Mouse (Mus musculus) embryonic facial prominence, embryonic 10.5 days (tissue): ENCODE measurements around the gene Olfr1214. TPM values are rescaled to one million over a fixed set of nuclear protein-coding genes. Genes with fewer than 3 reads are reported as not detected.
"Not testable (repeated sequence)": the region's sequence is repeated elsewhere in the genome, so short reads cannot be mapped to it uniquely, and the experiment has no call there.

Experiments
- DNase-seq: peaks from one replicate; pipeline ENCODE4 v3.0.0-alpha.2; 2017; ENCODE audit warnings: low spot score
- H3K27ac ChIP-seq: fragments of 300-500 bp; sonication (generic); replicated peaks from 2 replicates; pipeline ENCODE4 v1.5.1; 2016; ENCODE audit warnings: mild to moderate bottlenecking
- H3K27me3 ChIP-seq: fragments of 300-500 bp; sonication (generic); replicated peaks from 2 replicates; pipeline ENCODE4 v1.6.1; 2016; ENCODE audit warnings: low read depth, mild to moderate bottlenecking; ENCODE audit not compliant: poor library complexity, severe bottlenecking
- H3K36me3 ChIP-seq: fragments of 300-500 bp; sonication (generic); replicated peaks from 2 replicates; pipeline ENCODE4 v1.6.1; 2016; ENCODE audit warnings: mild to moderate bottlenecking, moderate library complexity
- H3K4me1 ChIP-seq: fragments of 300-500 bp; sonication (generic); 2 replicates; pipeline ENCODE4 v1.6.1; 2016
- H3K4me3 ChIP-seq: fragments of 300-500 bp; sonication (generic); 2 replicates; pipeline ENCODE4 v1.5.1; 2016; ENCODE audit warnings: mild to moderate bottlenecking, moderate library complexity
- H3K9me3 ChIP-seq: fragments of 300-500 bp; sonication (generic); 2 replicates; pipeline ENCODE4 v1.6.1; 2016; ENCODE audit warnings: mild to moderate bottlenecking
- WGBS: fragments of 180-500 bp; shearing (Covaris S2); methylation state at CpG from one replicate; pipeline ENCODE4 v1.1.7; 2016; 5-methylcytosine and 5-hydroxymethylcytosine counted together
- polyA plus RNA-seq: library from polyadenylated mRNA; unstranded; fragments of >200 nt; fragmentation: Nextera tagmentation; extraction: Ambion mirVana; gene quantifications from 2 replicates; pipeline ENCODE4 v1.2.1, GENCODE M21; 2016

Gene Olfr1214
- not detected in 2 replicates for polyA plus RNA-seq

- H3K36me3 ChIP-seq: no peaks in the 10 kb centered on the region
- DNase-seq: no peak
- no peak within 1 kb of the TSS for H3K4me3 ChIP-seq
- H3K9me3 ChIP-seq: no peaks in the 10 kb centered on the region
- H3K4me1 ChIP-seq: no peaks in the 10 kb centered on the region
- WGBS: 91% methylated on average over 1 of the region's 1 CpGs
- H3K27me3 ChIP-seq: no peaks in the 10 kb centered on the region
- H3K27ac ChIP-seq: no peak within 1 kb of the TSS
Measured at GRCm38 (mm10) chr2:88992553-88992952, at the start of gene Olfr1214. TSS of gene Olfr1214 (minus strand) at chr2:88992653.

- DNase-seq: no peak
Measured at GRCm38 (mm10) chr2:89031965-89032364, 39.5 kb upstream of the Olfr1214 start, which contains the start of gene Olfr1217. TSS of gene Olfr1217 (minus strand) at chr2:89032065.

GRCm38 (mm10) chr2:89021436-89021835 lies 29.0 kb upstream of the Olfr1214 start:
- H3K4me1 ChIP-seq, H3K27me3 ChIP-seq, H3K4me3 ChIP-seq, DNase-seq, H3K9me3 ChIP-seq, H3K36me3 ChIP-seq, H3K27ac ChIP-seq: not testable (repeated sequence)
- WGBS: 79% methylated on average over 3 of the region's 3 CpGs

More at GRCm38 (mm10) chr2:89031965-89032364, 39.5 kb upstream of the Olfr1214 start, which contains the start of gene Olfr1217:
- H3K27me3 ChIP-seq: no peaks in the 10 kb centered on the region
- H3K9me3 ChIP-seq: no peaks in the 10 kb centered on the region
- 80% methylated on average over 2 of the region's 2 CpGs for WGBS
- H3K4me3 ChIP-seq: no peak within 1 kb of the TSS
- H3K27ac ChIP-seq: no peak within 1 kb of the TSS
- H3K36me3 ChIP-seq: no peaks in the 10 kb centered on the region
- H3K4me1 ChIP-seq: no peaks in the 10 kb centered on the region

GRCm38 (mm10) chr2:89018240-89018639 lies 25.8 kb upstream of the Olfr1214 start, which contains the start of gene Olfr1216:
TSS of gene Olfr1216 (minus strand) at chr2:89018340.
- Histone ChIP-seq H3K9me3 (no peaks in the 10 kb centered on the region), H3K27ac (no peak within 1 kb of the TSS), H3K4me3 (no peak within 1 kb of the TSS), H3K36me3 (no peaks in the 10 kb centered on the region), H3K4me1 (no peaks in the 10 kb centered on the region), H3K27me3 (no peaks in the 10 kb centered on the region)
- WGBS: 85% methylated on average over 1 of the region's 1 CpGs
- no peak for DNase-seq

- no peak within 1 kb of the TSS for H3K27ac ChIP-seq
- 76% methylated on average over 2 of the region's 2 CpGs for WGBS
- DNase-seq: no peak
- no peaks in the 10 kb centered on the region for H3K27me3 ChIP-seq
- no peak within 1 kb of the TSS for H3K4me3 ChIP-seq
- H3K36me3 ChIP-seq: no peaks in the 10 kb centered on the region
- H3K4me1 ChIP-seq: no peaks in the 10 kb centered on the region
- no peaks in the 10 kb centered on the region for H3K9me3 ChIP-seq
Measured at GRCm38 (mm10) chr2:89006873-89007272, 14.4 kb upstream of the Olfr1214 start, which contains the start of gene Olfr1215. TSS of gene Olfr1215 (minus strand) at chr2:89006973.

DNA sequence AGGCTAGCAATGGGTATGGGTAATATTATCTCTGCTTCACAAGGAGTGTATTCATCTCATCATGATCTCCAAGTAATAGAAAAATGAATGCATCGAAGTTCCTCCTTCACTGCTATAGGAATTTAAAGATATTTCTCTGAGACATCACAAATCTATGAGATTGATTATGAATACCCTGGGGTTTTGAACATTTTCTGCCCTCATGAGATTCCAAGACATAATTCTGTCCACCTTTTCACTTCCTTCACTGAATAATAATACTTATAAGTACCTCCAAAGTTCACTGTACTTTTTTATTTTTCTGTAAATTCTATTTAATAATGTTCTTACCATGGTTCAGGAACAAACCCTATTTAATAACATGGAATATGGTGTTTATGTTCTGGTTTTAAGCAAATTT lies 12.3 kb downstream of the Olfr1214 start, which contains the start of gene Gm13762:
TSS of gene Gm13762 (minus strand) at position 101 of the 400 bp plus-strand sequence.
- WGBS: 88% methylated on average over 1 of the region's 1 CpGs
- H3K4me3 ChIP-seq: no peak within 1 kb of the TSS
- H3K27me3 ChIP-seq: no peaks in the 10 kb centered on the region
- DNase-seq: no peak
- no peaks in the 10 kb centered on the region for H3K4me1 ChIP-seq
- H3K36me3 ChIP-seq: no peaks in the 10 kb centered on the region
- H3K9me3 ChIP-seq: no peaks in the 10 kb centered on the region
- H3K27ac ChIP-seq: no peak within 1 kb of the TSS

DNA sequence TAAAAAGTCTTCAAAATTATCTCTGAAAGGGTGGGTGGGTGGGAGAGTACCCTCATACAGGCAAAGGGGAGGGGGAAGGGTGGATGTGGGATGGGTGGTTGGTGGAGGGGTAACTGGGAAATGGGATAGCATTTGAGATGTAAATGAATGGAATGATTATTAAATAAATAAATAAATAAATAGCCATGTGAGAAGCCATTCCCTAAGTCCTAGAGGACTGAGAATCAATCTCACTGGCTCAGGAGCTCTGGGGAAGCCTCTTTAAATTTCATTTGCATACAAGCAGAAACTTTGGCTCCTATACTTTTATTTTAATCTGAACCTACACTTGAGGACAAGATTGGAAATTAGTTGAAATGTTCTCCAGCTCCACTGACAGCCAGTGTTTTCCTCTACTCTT lies 38.8 kb downstream of the Olfr1214 start, which contains the start of gene Olfr1212:
TSS of gene Olfr1212 (plus strand) at position 301 of the 400 bp plus-strand sequence.
- Histone ChIP-seq H3K4me1 (no peaks in the 10 kb centered on the region), H3K36me3 (no peaks in the 10 kb centered on the region), H3K27ac (no peak within 1 kb of the TSS), H3K4me3 (no peak within 1 kb of the TSS), H3K27me3 (no peaks in the 10 kb centered on the region), H3K9me3 (no peaks in the 10 kb centered on the region)
- DNase-seq: no peak

DNA sequence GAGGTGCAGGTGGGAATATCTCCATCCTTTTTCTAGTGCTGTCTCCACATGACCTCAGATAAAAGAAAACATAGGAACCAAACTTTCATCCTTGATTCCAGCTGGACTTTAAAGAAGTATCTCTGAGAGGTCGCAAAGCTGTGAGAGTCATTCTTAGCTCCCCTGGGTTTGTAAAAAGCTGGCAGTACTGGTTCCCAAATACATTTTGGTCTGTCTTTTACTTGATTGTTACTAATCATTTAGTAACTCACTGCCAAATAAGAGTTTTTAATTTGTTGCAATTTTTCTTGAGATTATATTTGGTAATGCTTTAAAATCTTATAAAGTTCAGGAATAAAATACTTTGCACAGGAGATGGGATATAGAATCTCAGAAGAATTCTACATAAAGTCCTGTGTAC lies 54.4 kb downstream of the Olfr1214 start, which contains the start of gene Olfr1211:
TSS of gene Olfr1211 (minus strand) at position 101 of the 400 bp plus-strand sequence.
- DNase-seq: no peak
- 82% methylated on average over 1 of the region's 1 CpGs for WGBS
- no peak within 1 kb of the TSS for H3K4me3 ChIP-seq
- no peak within 1 kb of the TSS for H3K27ac ChIP-seq
- H3K36me3 ChIP-seq: no peaks in the 10 kb centered on the region
- no peaks in the 10 kb centered on the region for H3K27me3 ChIP-seq
- no peaks in the 10 kb centered on the region for H3K4me1 ChIP-seq
- no peaks in the 10 kb centered on the region for H3K9me3 ChIP-seq

Other genes starting within 250 kb of the Olfr1214 start
- not detected in 2 replicates for gene Olfr1198, start 241.3 kb downstream of the Olfr1214 start, polyA plus RNA-seq
- gene Olfr1199, start 232.2 kb downstream of the Olfr1214 start, polyA plus RNA-seq: not detected in 2 replicates
- not detected in 2 replicates for gene Olfr1200, start 222.2 kb downstream of the Olfr1214 start, polyA plus RNA-seq
- not detected in 2 replicates for gene Olfr1201, start 199.6 kb downstream of the Olfr1214 start, polyA plus RNA-seq
- gene Olfr1202, start 178.2 kb downstream of the Olfr1214 start, polyA plus RNA-seq: 0.04 TPM in 1 of 2 replicates, not detected in the other
- not detected in 2 replicates for gene Olfr1205, start 162.9 kb downstream of the Olfr1214 start, polyA plus RNA-seq
- gene Olfr1204, start 143.4 kb downstream of the Olfr1214 start, polyA plus RNA-seq: not detected in 2 replicates
- not detected in 2 replicates for gene Olfr1206, start 129.4 kb downstream of the Olfr1214 start, polyA plus RNA-seq
- not detected in 2 replicates for gene Olfr1208, start 90.3 kb downstream of the Olfr1214 start, polyA plus RNA-seq
- gene Olfr1209, start 77.5 kb downstream of the Olfr1214 start, polyA plus RNA-seq: not detected in 2 replicates
- gene Olfr1211, start 54.5 kb downstream of the Olfr1214 start, polyA plus RNA-seq: not detected in 2 replicates
- not detected in 2 replicates for gene Olfr1212, start 38.7 kb downstream of the Olfr1214 start, polyA plus RNA-seq
- not detected in 2 replicates for gene Gm13762, start 12.4 kb downstream of the Olfr1214 start, polyA plus RNA-seq
- gene Olfr1215, start 14.3 kb upstream of the Olfr1214 start, polyA plus RNA-seq: not detected in 2 replicates
- gene Olfr1216, start 25.7 kb upstream of the Olfr1214 start, polyA plus RNA-seq: not detected in 2 replicates
- not detected in 2 replicates for gene Olfr1217, start 39.4 kb upstream of the Olfr1214 start, polyA plus RNA-seq
- not detected in 2 replicates for gene Olfr1218, start 68.5 kb upstream of the Olfr1214 start, polyA plus RNA-seq
- not detected in 2 replicates for gene Olfr1219, start 90.9 kb upstream of the Olfr1214 start, polyA plus RNA-seq
- not detected in 2 replicates for gene Olfr1220, start 114.2 kb upstream of the Olfr1214 start, polyA plus RNA-seq
- not detected in 2 replicates for gene Olfr1221, start 124.6 kb upstream of the Olfr1214 start, polyA plus RNA-seq
- not detected in 2 replicates for gene Olfr1222, start 140.4 kb upstream of the Olfr1214 start, polyA plus RNA-seq
- gene Olfr1223, start 158.9 kb upstream of the Olfr1214 start, polyA plus RNA-seq: not detected in 2 replicates
- gene Olfr1224-ps1, start 171.4 kb upstream of the Olfr1214 start, polyA plus RNA-seq: not detected in 2 replicates
- not detected in 2 replicates for gene Olfr1225, start 182.0 kb upstream of the Olfr1214 start, polyA plus RNA-seq
- not detected in 2 replicates for gene Olfr1226, start 207.4 kb upstream of the Olfr1214 start, polyA plus RNA-seq